Mouse (Mus musculus): ENCODE results near the gene Pde11a.

DNA sequence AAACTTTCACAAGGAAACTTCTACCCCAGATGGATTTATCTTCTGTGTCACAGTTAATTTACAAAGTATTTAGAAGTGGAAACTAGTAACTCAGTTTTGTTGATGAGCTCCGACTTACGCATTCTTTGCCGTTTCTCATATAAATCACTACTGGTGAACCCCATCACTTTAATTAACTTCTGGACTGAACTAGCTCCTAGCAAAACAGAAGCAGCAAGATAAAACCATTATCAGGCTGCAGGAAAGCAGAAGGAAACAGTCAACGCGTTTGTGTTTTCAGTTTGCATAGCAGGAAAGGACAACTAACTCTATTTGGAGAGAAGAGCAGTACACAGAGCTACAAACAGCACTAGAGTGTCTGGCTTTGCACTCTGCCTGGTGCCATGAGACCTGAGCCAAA is 220.1 kb downstream of the Pde11a start:
- TF ChIP-seq CTCF (IDR thresholded peaks at IDR 0.05; ENCODE audit: low read depth, low read length): no peak
- TF ChIP-seq POLR2AphosphoS5 (IDR thresholded peaks at IDR 0.05; ENCODE audit: insufficient replicate concordance, low read depth, low read length): no peak
- no peak for TF ChIP-seq TAL1 (conservative IDR thresholded peaks at IDR 0.05; ENCODE audit: low read depth, low read length)
